29 mouse cellular contexts compared by ENCODE assay signal in genomic region chr6:148955641-148956420, GRCm38 (mm10). TPM values are rescaled to one million over a fixed set of nuclear protein-coding genes. Genes with fewer than 3 reads are reported as not detected.
DNase-seq lines count a peak whose midpoint lies in the region; ATAC-seq and TF ChIP-seq lines count a peak whose summit lies in the region.
"Had no signal": no experiment of that assay in that cellular context is flagged by ENCODE, and none has a peak within 500 bp of the region (broad histone marks: within the 10 kb centered on the region; RNA-seq: fewer than 3 reads in every experiment).

No protein-coding gene starts in this region.

- no peak for TF ChIP-seq POLR2A in ES-Bruce4 (IDR thresholded peaks at IDR 0.05; ENCODE audit: insufficient read depth, low read length)

- H3K9me3 ChIP-seq in heart, embryonic 11.5 days (replicated peaks; ENCODE audit: control insufficient read depth, low read length), result no peaks in the 10 kb centered on the region
- H3K9me3 ChIP-seq in E14TG2a.4 (ENCODE audit: low read length) (no peaks in the 10 kb centered on the region), ES-Bruce4 (replicated peaks; ENCODE audit: control insufficient read depth, insufficient read depth, low read length, poor library complexity, severe bottlenecking) (no peaks in the 10 kb centered on the region; the same call in 1 of the 2 replicates)
- H3K9me3 ChIP-seq: embryonic facial prominence, embryonic 10.5 days; embryonic facial prominence, embryonic 15.5 days; forebrain, embryonic 15.5 days; heart, embryonic 13.5 days; hindbrain, embryonic 12.5 days; intestine, embryonic 15.5 days; limb, embryonic 13.5 days; liver, embryonic 13.5 days had no signal

- intact Hi-C loops in heart, postnatal 36 days (cut with DNase I), result no loop called here

- no peaks in the 10 kb centered on the region for H3K36me3 ChIP-seq in heart, embryonic 11.5 days (ENCODE audit: control insufficient read depth, insufficient read depth, low read length)
- H3K36me3 ChIP-seq in E14TG2a.4 (ENCODE audit: insufficient read depth, low read length), result no peaks in the 10 kb centered on the region
- H3K36me3 ChIP-seq in ES-Bruce4 (ENCODE audit: control insufficient read depth, insufficient read depth, low read length, poor library complexity, severe bottlenecking), result no peaks in the 10 kb centered on the region
- H3K36me3 ChIP-seq: embryonic facial prominence, embryonic 10.5 days; embryonic facial prominence, embryonic 15.5 days; forebrain, embryonic 15.5 days; heart, embryonic 13.5 days; hindbrain, embryonic 12.5 days; intestine, embryonic 15.5 days; limb, embryonic 13.5 days; liver, embryonic 13.5 days had no signal

- peak; percentile 70; the same call in 1 of the 2 replicates for ATAC-seq in heart, embryonic 11.5 days (replicated peaks; ENCODE audit: insufficient number of reproducible peaks, low FRiP score, low TSS enrichment)
- ATAC-seq: forebrain, embryonic 15.5 days; hindbrain, postnatal 0 days; intestine, embryonic 15.5 days had no signal

- no peak for DNase-seq in heart, postnatal 36 days
- peak; percentile 87 for DNase-seq in ZHBTc4 (ENCODE audit: low read depth, low spot score)
- no peak for DNase-seq in gastrocnemius, postnatal 25 days
- DNase-seq in embryo, embryonic 11 days, result no peak
- DNase-seq: adrenal gland, adult 8-10 months; B cell, adult 2 months; cerebellum, adult 2 months; cerebellum, postnatal 14 days; gastrocnemius, adult 2 months; heart, postnatal 10 days; kidney, adult 2 months; kidney, postnatal 36 days; liver, embryonic 13.5 days; lung, adult 18-20 months; lung, postnatal 10 days; midbrain, embryonic 14.5 days had no signal

- 0 out of 2 replicates have a peak overlapping the region, but pooled peaks have one; percentile 29 for H3K27ac ChIP-seq in heart, embryonic 11.5 days (ENCODE audit: low read depth, low read length)
- peak overlapping the region; percentile 100 for H3K27ac ChIP-seq in ES-Bruce4 (ENCODE audit: insufficient read depth, low read length)
- H3K27ac ChIP-seq: embryonic facial prominence, embryonic 10.5 days; embryonic facial prominence, embryonic 15.5 days; forebrain, embryonic 15.5 days; gastrocnemius, adult 2 months; heart, embryonic 13.5 days; hindbrain, embryonic 12.5 days; hindbrain, postnatal 0 days; intestine, embryonic 15.5 days; layer of hippocampus, adult 2 months; limb, embryonic 13.5 days; liver, embryonic 13.5 days; macrophage had no signal

- H3K27me3 ChIP-seq in heart, embryonic 11.5 days (ENCODE audit: control insufficient read depth, insufficient read depth, low read length), result no peaks in the 10 kb centered on the region
- H3K27me3 ChIP-seq in E14TG2a.4 (ENCODE audit: insufficient read depth, low read length) (no peaks in the 10 kb centered on the region), ES-Bruce4 (ENCODE audit: control insufficient read depth, insufficient read depth, low read length, poor library complexity, severe bottlenecking) (no peaks in the 10 kb centered on the region)
- H3K27me3 ChIP-seq: embryonic facial prominence, embryonic 15.5 days; forebrain, embryonic 15.5 days; heart, embryonic 13.5 days; hindbrain, embryonic 12.5 days; intestine, embryonic 15.5 days; limb, embryonic 13.5 days; liver, embryonic 13.5 days had no signal

- peak; percentile 90 for TF ChIP-seq EP300 in ES-Bruce4 (IDR thresholded peaks at IDR 0.05; ENCODE audit: insufficient read depth, low read depth, low read length)

- peaks cover 8% of the 10 kb centered on the region; the same call in 1 of the 2 replicates for H3K4me1 ChIP-seq in heart, embryonic 11.5 days (ENCODE audit: control insufficient read depth, insufficient read depth, low read length)
- H3K4me1 ChIP-seq in E14TG2a.4 (replicated peaks; ENCODE audit: low read depth, low read length), result peaks cover 71% of the 10 kb centered on the region
- H3K4me1 ChIP-seq in ES-Bruce4 (ENCODE audit: control insufficient read depth, insufficient read depth, low read length), result peaks cover 5% of the 10 kb centered on the region
- H3K4me1 ChIP-seq: embryonic facial prominence, embryonic 10.5 days; embryonic facial prominence, embryonic 15.5 days; forebrain, embryonic 15.5 days; hindbrain, embryonic 12.5 days; intestine, embryonic 15.5 days had no signal

- no peak for TF ChIP-seq CTCF in E14TG2a.4 (conservative IDR thresholded peaks at IDR 0.05; ENCODE audit: low read length)
- TF ChIP-seq CTCF in ES-Bruce4 (IDR thresholded peaks at IDR 0.05; ENCODE audit: low read depth, low read length), result no peak

- H3K4me3 ChIP-seq in heart, embryonic 11.5 days (ENCODE audit: low read depth, low read length), result no peak overlapping the region
- H3K4me3 ChIP-seq in E14TG2a.4 (replicated peaks; ENCODE audit: low read length) (peak overlapping the region; percentile 69), ES-Bruce4 (ENCODE audit: low read depth, low read length) (0 out of 2 replicates have a peak overlapping the region, but pooled peaks have one; percentile 20)
- H3K4me3 ChIP-seq: embryonic facial prominence, embryonic 10.5 days; embryonic facial prominence, embryonic 15.5 days; forebrain, embryonic 15.5 days; gastrocnemius, adult 2 months; heart, embryonic 13.5 days; hindbrain, embryonic 12.5 days; intestine, embryonic 15.5 days; layer of hippocampus, adult 2 months; limb, embryonic 13.5 days; liver, embryonic 13.5 days had no signal

- 0 out of 2 replicates have a peak overlapping the region, but pooled peaks have one; percentile 0 for H3K4me2 ChIP-seq in heart, embryonic 11.5 days
- H3K4me2 ChIP-seq: embryonic facial prominence, embryonic 15.5 days; forebrain, embryonic 15.5 days; heart, embryonic 13.5 days; hindbrain, embryonic 12.5 days; intestine, embryonic 15.5 days; limb, embryonic 13.5 days; liver, embryonic 13.5 days had no signal

- H3K9ac ChIP-seq in heart, embryonic 11.5 days (ENCODE audit: low read depth, low read length), result no peak overlapping the region
- H3K9ac ChIP-seq in ES-Bruce4 (ENCODE audit: low read depth, poor library complexity, severe bottlenecking), result peak overlapping the region; percentile 97
- H3K9ac ChIP-seq: embryonic facial prominence, embryonic 15.5 days; forebrain, embryonic 15.5 days; heart, embryonic 13.5 days; hindbrain, embryonic 12.5 days; intestine, embryonic 15.5 days; limb, embryonic 13.5 days; liver, embryonic 13.5 days had no signal

RNA-seq across cellular contexts. Expression of gene Sinhcaf, which starts 9.6 kb away (rescaled TPM):
- 104 and 113 TPM in 2 replicates for polyA plus RNA-seq in heart, embryonic 11.5 days (2014; fragmentation: Nextera tagmentation; extraction: Ambion mirVana)
- 1 to 10 TPM; 1.9 to 5.6 TPM for total RNA-seq in heart, postnatal 36 days (2021)
- polyA plus RNA-seq in ES-Bruce4 (2011; ENCODE audit: insufficient read depth, insufficient read length, low read depth, missing spikeins), result 406 and 461 TPM in 2 replicates
- total RNA-seq in gastrocnemius, postnatal 25 days (2021), result 1 to 10 TPM in 1 of 2 experiments, under 1 TPM in 1; 0.95 to 2.7 TPM

RNA-seq across cellular contexts. Expression of gene Caprin2, which starts 59.8 kb away (rescaled TPM):
- 9.6 and 10.6 TPM in 2 replicates for polyA plus RNA-seq in heart, embryonic 11.5 days (2014; fragmentation: Nextera tagmentation; extraction: Ambion mirVana)
- total RNA-seq in heart, postnatal 36 days (2021), result 1 to 10 TPM; 4.6 to 5.3 TPM
- 44.0 and 44.6 TPM in 2 replicates for polyA plus RNA-seq in ES-Bruce4 (2011; ENCODE audit: insufficient read depth, insufficient read length, low read depth, missing spikeins)
- 1 to 10 TPM; 3.4 to 4.2 TPM for total RNA-seq in gastrocnemius, postnatal 25 days (2021)
